8 mouse cellular contexts compared by ENCODE assay signal in the genomic region with DNA sequence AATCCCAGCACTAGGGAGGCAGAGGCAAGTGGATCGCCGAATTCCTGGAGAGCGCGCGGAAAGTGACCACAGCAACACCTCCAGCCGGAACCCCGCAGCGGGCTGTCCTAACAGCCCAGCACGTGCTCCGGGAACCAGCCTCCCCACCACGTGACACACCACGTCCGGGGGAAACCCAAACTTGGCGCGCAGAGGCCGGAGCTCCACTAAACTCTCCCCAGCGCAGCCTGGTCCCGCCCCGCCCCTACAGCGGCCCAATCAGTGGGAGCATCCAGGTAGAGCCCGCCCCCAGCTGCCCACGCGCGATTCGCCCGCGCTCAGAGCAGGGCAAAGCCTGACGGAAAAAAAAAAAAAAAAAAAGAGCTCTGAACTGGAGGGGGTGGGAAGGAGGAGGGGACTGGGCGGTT. TPM values are rescaled to one million over a fixed set of nuclear protein-coding genes. Genes with fewer than 3 reads are reported as not detected.
DNase-seq lines count a peak whose midpoint lies in the region; ATAC-seq and TF ChIP-seq lines count a peak whose summit lies in the region.

No protein-coding gene starts in this region.

- peak; percentile 85; the same call in 1 of the 2 replicates for ATAC-seq in cerebellum, adult (ENCODE audit: insufficient number of reproducible peaks, low FRiP score, low TSS enrichment)
- ATAC-seq in forebrain, embryonic 13.5 days = peak; percentile 100
- ATAC-seq in neural tube, embryonic 15.5 days (ENCODE audit: low FRiP score) = peak; percentile 98

- DNase-seq in heart, postnatal 10 days = peak; percentile 95
- peak; percentile 92 for DNase-seq in layer of hippocampus, adult 11-12 months (ENCODE audit: low spot score)
- DNase-seq in lung, adult 18-20 months = peak; percentile 96 to 97
- DNase-seq in testis, postnatal 14 days (ENCODE audit: low spot score) = peak; percentile 97

- peaks cover 1% of the 10 kb centered on the region for H3K4me1 ChIP-seq in ES-Bruce4 (ENCODE audit: control insufficient read depth, insufficient read depth, low read length)
- H3K4me1 ChIP-seq in forebrain, embryonic 13.5 days = peaks cover 28% of the 10 kb centered on the region
- peaks cover 8% of the 10 kb centered on the region; the same call in 1 of the 2 replicates for H3K4me1 ChIP-seq in neural tube, embryonic 15.5 days

- peak overlapping the region; percentile 83 for H3K4me2 ChIP-seq in forebrain, embryonic 13.5 days
- peak overlapping the region; percentile 97 for H3K4me2 ChIP-seq in neural tube, embryonic 15.5 days

- peaks cover 6% of the 10 kb centered on the region for H3K36me3 ChIP-seq in ES-Bruce4 (ENCODE audit: control insufficient read depth, insufficient read depth, low read length, poor library complexity, severe bottlenecking)
- no peaks in the 10 kb centered on the region for H3K36me3 ChIP-seq in forebrain, embryonic 13.5 days (ENCODE audit: poor library complexity, severe bottlenecking)
- H3K36me3 ChIP-seq in neural tube, embryonic 15.5 days = no peaks in the 10 kb centered on the region

- intact Hi-C loops in heart, postnatal 10 days (cut with DNase I) = no loop called here

- no peaks in the 10 kb centered on the region for H3K27me3 ChIP-seq in ES-Bruce4 (ENCODE audit: control insufficient read depth, insufficient read depth, low read length, poor library complexity, severe bottlenecking)
- H3K27me3 ChIP-seq in forebrain, embryonic 13.5 days = no peaks in the 10 kb centered on the region
- H3K27me3 ChIP-seq in neural tube, embryonic 15.5 days (replicated peaks) = no peaks in the 10 kb centered on the region

- WGBS in forebrain, embryonic 13.5 days = under 1% methylated on average over 29 of the region's 29 CpGs
- under 1% methylated on average over 29 of the region's 29 CpGs for WGBS in neural tube, embryonic 15.5 days

- H3K4me3 ChIP-seq in ES-Bruce4 (ENCODE audit: low read depth, low read length) = peak overlapping the region; percentile 76
- peak overlapping the region; percentile 49 for H3K4me3 ChIP-seq in forebrain, embryonic 13.5 days
- H3K4me3 ChIP-seq in neural tube, embryonic 15.5 days (replicated peaks) = peak overlapping the region; percentile 50

- H3K9ac ChIP-seq in ES-Bruce4 (ENCODE audit: low read depth, poor library complexity, severe bottlenecking) = peak overlapping the region; percentile 50
- H3K9ac ChIP-seq in forebrain, embryonic 13.5 days = peak overlapping the region; percentile 27
- H3K9ac ChIP-seq in neural tube, embryonic 15.5 days (replicated peaks) = no peak overlapping the region; the same call in 1 of the 2 replicates

- peak overlapping the region; percentile 22 for H3K27ac ChIP-seq in ES-Bruce4 (ENCODE audit: insufficient read depth, low read length)
- H3K27ac ChIP-seq in forebrain, embryonic 13.5 days = no peak overlapping the region
- no peak overlapping the region for H3K27ac ChIP-seq in neural tube, embryonic 15.5 days (replicated peaks)

- TF ChIP-seq EP300 in ES-Bruce4 (IDR thresholded peaks at IDR 0.05; ENCODE audit: insufficient read depth, low read depth, low read length) = no peak

- no peak for TF ChIP-seq POLR2A in ES-Bruce4 (IDR thresholded peaks at IDR 0.05; ENCODE audit: insufficient read depth, low read length)

- TF ChIP-seq CTCF in ES-Bruce4 (IDR thresholded peaks at IDR 0.05; ENCODE audit: low read depth, low read length) = no peak

- H3K9me3 ChIP-seq in ES-Bruce4 (replicated peaks; ENCODE audit: control insufficient read depth, insufficient read depth, low read length, poor library complexity, severe bottlenecking) = no peaks in the 10 kb centered on the region
- no peaks in the 10 kb centered on the region for H3K9me3 ChIP-seq in forebrain, embryonic 13.5 days (replicated peaks)
- H3K9me3 ChIP-seq in neural tube, embryonic 15.5 days (replicated peaks) = no peaks in the 10 kb centered on the region

RNA-seq across cellular contexts. Expression of a gene that starts 0.5 kb away (rescaled TPM):
- 99.2 and 113 TPM in 2 replicates for polyA plus RNA-seq in ES-Bruce4 (2011; ENCODE audit: insufficient read depth, insufficient read length, low read depth, missing spikeins)
- 36.9 and 44.6 TPM in 2 replicates for polyA plus RNA-seq in forebrain, embryonic 13.5 days (2015; fragmentation: Nextera tagmentation; extraction: Ambion mirVana)
- 10 to 100 TPM; 19.9 to 22.4 TPM for total RNA-seq in heart, postnatal 10 days (2021)
- polyA plus RNA-seq in neural tube, embryonic 15.5 days (2015; fragmentation: Nextera tagmentation; extraction: Ambion mirVana) = 5.5 and 25.9 TPM in 2 replicates

RNA-seq across cellular contexts. Expression of a gene that starts 19.4 kb away (rescaled TPM):
- 20.9 and 24.0 TPM in 2 replicates for polyA plus RNA-seq in ES-Bruce4 (2011; ENCODE audit: insufficient read depth, insufficient read length, low read depth, missing spikeins)
- 28.6 and 29.0 TPM in 2 replicates for polyA plus RNA-seq in forebrain, embryonic 13.5 days (2015; fragmentation: Nextera tagmentation; extraction: Ambion mirVana)
- 10 to 100 TPM; 18.9 to 21.1 TPM for total RNA-seq in heart, postnatal 10 days (2021)
- 37.8 and 38.4 TPM in 2 replicates for polyA plus RNA-seq in neural tube, embryonic 15.5 days (2015; fragmentation: Nextera tagmentation; extraction: Ambion mirVana)

RNA-seq across cellular contexts. Expression of a gene that starts 33.7 kb away (rescaled TPM):
- 18.4 and 20.0 TPM in 2 replicates for polyA plus RNA-seq in ES-Bruce4 (2011; ENCODE audit: insufficient read depth, insufficient read length, low read depth, missing spikeins)
- polyA plus RNA-seq in forebrain, embryonic 13.5 days (2015; fragmentation: Nextera tagmentation; extraction: Ambion mirVana) = 5.6 and 6.5 TPM in 2 replicates
- 10 to 100 TPM; 16.1 to 16.6 TPM for total RNA-seq in heart, postnatal 10 days (2021)
- 4.8 and 5.2 TPM in 2 replicates for polyA plus RNA-seq in neural tube, embryonic 15.5 days (2015; fragmentation: Nextera tagmentation; extraction: Ambion mirVana)

RNA-seq across cellular contexts. Expression of a gene that starts 33.9 kb away (rescaled TPM):
- polyA plus RNA-seq in ES-Bruce4 (2011; ENCODE audit: insufficient read depth, insufficient read length, low read depth, missing spikeins) = 19.6 and 20.4 TPM in 2 replicates
- polyA plus RNA-seq in forebrain, embryonic 13.5 days (2015; fragmentation: Nextera tagmentation; extraction: Ambion mirVana) = 14.2 and 15.7 TPM in 2 replicates
- 1 to 10 TPM; 5.3 to 6.3 TPM for total RNA-seq in heart, postnatal 10 days (2021)
- 6.7 and 8.6 TPM in 2 replicates for polyA plus RNA-seq in neural tube, embryonic 15.5 days (2015; fragmentation: Nextera tagmentation; extraction: Ambion mirVana)
